Mouse (Mus musculus) midbrain, embryonic 10.5 days (tissue): ENCODE data around the gene Slc38a3. TPM values are rescaled to one million over a fixed set of nuclear protein-coding genes. Genes with fewer than 3 reads are reported as not detected.

Experiments
- DNase-seq: peaks from one replicate; pipeline ENCODE4 v3.0.0-alpha.2; 2017; ENCODE audit warnings: low spot score
- H3K27ac ChIP-seq: fragments of 300-500 bp; sonication (generic); replicated peaks from 2 replicates; pipeline ENCODE4 v1.5.1; 2016; ENCODE audit warnings: mild to moderate bottlenecking
- H3K27me3 ChIP-seq: fragments of 300-500 bp; sonication (generic); 2 replicates; pipeline ENCODE4 v1.6.1; 2016; ENCODE audit warnings: low read depth, mild to moderate bottlenecking; ENCODE audit not compliant: poor library complexity, severe bottlenecking
- H3K36me3 ChIP-seq: fragments of 300-500 bp; sonication (generic); 2 replicates; pipeline ENCODE4 v1.6.1; 2016; ENCODE audit warnings: mild to moderate bottlenecking, moderate library complexity
- H3K4me1 ChIP-seq: fragments of 300-500 bp; sonication (generic); 2 replicates; pipeline ENCODE4 v1.6.1; 2016
- H3K4me3 ChIP-seq: fragments of 300-500 bp; sonication (generic); 2 replicates; pipeline ENCODE4 v1.5.1; 2016; ENCODE audit warnings: mild to moderate bottlenecking, moderate library complexity
- H3K9me3 ChIP-seq: fragments of 300-500 bp; sonication (generic); replicated peaks from 2 replicates; pipeline ENCODE4 v1.6.1; 2016; ENCODE audit warnings: mild to moderate bottlenecking
- WGBS: fragments of 180-500 bp; shearing (Covaris S2); methylation state at CpG from one replicate; pipeline ENCODE4 v1.1.7; 2016; 5-methylcytosine and 5-hydroxymethylcytosine counted together
- polyA plus RNA-seq: library from polyadenylated mRNA; unstranded; fragments of >200 nt; fragmentation: Nextera tagmentation; extraction: Ambion mirVana; gene quantifications from 2 replicates; pipeline ENCODE4 v1.2.1, GENCODE M21; 2016

Gene Slc38a3
- polyA plus RNA-seq, 1 experiment from 2014 or later = 11.6 TPM

GRCm38 (mm10) chr9:107629411-107629730 is 40.0 kb downstream of the Slc38a3 start:
- Histone ChIP-seq H3K27me3 (no peaks in the 10 kb centered on the region), H3K4me1 (peaks cover 100% of the 10 kb centered on the region), H3K27ac (peak overlapping the region; percentile 98), H3K9me3 (no peaks in the 10 kb centered on the region), H3K36me3 (peaks cover 62% of the 10 kb centered on the region), H3K4me3 (peak overlapping the region; percentile 94)
- WGBS = 32% methylated on average over 4 of the region's 4 CpGs
- no peak for DNase-seq

GRCm38 (mm10) chr9:107628721-107629410 is 40.5 kb downstream of the Slc38a3 start:
- Histone ChIP-seq H3K36me3 (peaks cover 67% of the 10 kb centered on the region), H3K4me1 (peaks cover 100% of the 10 kb centered on the region), H3K27ac (peak overlapping the region; percentile 98), H3K4me3 (peak overlapping the region; percentile 94), H3K27me3 (no peaks in the 10 kb centered on the region), H3K9me3 (no peaks in the 10 kb centered on the region)
- WGBS = 38% methylated on average over 14 of the region's 15 CpGs
- no peak for DNase-seq

GRCm38 (mm10) chr9:107627387-107628255 is 41.7 kb downstream of the Slc38a3 start:
- Histone ChIP-seq H3K36me3 (peaks cover 71% of the 10 kb centered on the region), H3K4me1 (peaks cover 87% of the 10 kb centered on the region), H3K27me3 (no peaks in the 10 kb centered on the region), H3K27ac (peak overlapping the region; percentile 98), H3K4me3 (peak overlapping the region; percentile 94), H3K9me3 (no peaks in the 10 kb centered on the region)
- 21% methylated on average over 20 of the region's 20 CpGs for whole genome bisulfite sequencing
- DNase-seq = peak; percentile 53

- H3K4me1 ChIP-seq = peaks cover 80% of the 10 kb centered on the region
- H3K27ac ChIP-seq = peak overlapping the region; percentile 98
- no peaks in the 10 kb centered on the region for H3K27me3 ChIP-seq
- peak; percentile 97 for DNase-seq
- H3K9me3 ChIP-seq = no peaks in the 10 kb centered on the region
- WGBS = 0% methylated on average over 2 of the region's 2 CpGs
- peak overlapping the region; percentile 94 for H3K4me3 ChIP-seq
- peaks cover 71% of the 10 kb centered on the region for H3K36me3 ChIP-seq
Measured at GRCm38 (mm10) chr9:107626844-107627277, 42.5 kb downstream of the Slc38a3 start.

GRCm38 (mm10) chr9:107626158-107626843 is 43.0 kb downstream of the Slc38a3 start:
- H3K27me3 ChIP-seq = no peaks in the 10 kb centered on the region
- H3K27ac ChIP-seq = peak overlapping the region; percentile 98
- H3K9me3 ChIP-seq = no peaks in the 10 kb centered on the region
- H3K4me1 ChIP-seq = peaks cover 74% of the 10 kb centered on the region
- WGBS = 39% methylated on average over 15 of the region's 15 CpGs
- DNase-seq = no peak
- peak overlapping the region; percentile 94 for H3K4me3 ChIP-seq
- peaks cover 73% of the 10 kb centered on the region for H3K36me3 ChIP-seq

- Histone ChIP-seq H3K36me3 (peaks cover 81% of the 10 kb centered on the region), H3K9me3 (no peaks in the 10 kb centered on the region), H3K27ac (peak overlapping the region; percentile 98), H3K4me3 (no peak overlapping the region), H3K4me1 (peaks cover 67% of the 10 kb centered on the region), H3K27me3 (no peaks in the 10 kb centered on the region)
- no peak for DNase-seq
- WGBS = 86% methylated on average over 12 of the region's 12 CpGs
Measured at GRCm38 (mm10) chr9:107625351-107626128, 43.8 kb downstream of the Slc38a3 start.

GRCm38 (mm10) chr9:107624951-107625350 is 44.4 kb downstream of the Slc38a3 start:
- Histone ChIP-seq H3K4me3 (no peak overlapping the region), H3K9me3 (no peaks in the 10 kb centered on the region), H3K27me3 (no peaks in the 10 kb centered on the region), H3K4me1 (peaks cover 61% of the 10 kb centered on the region), H3K27ac (peak overlapping the region; percentile 98), H3K36me3 (peaks cover 87% of the 10 kb centered on the region)
- no peak for DNase-seq
- 89% methylated on average over 3 of the region's 3 CpGs for WGBS

- peak overlapping the region; percentile 98 for H3K27ac ChIP-seq
- H3K9me3 ChIP-seq = no peaks in the 10 kb centered on the region
Measured at GRCm38 (mm10) chr9:107624539-107624938, 44.8 kb downstream of the Slc38a3 start.

GRCm38 (mm10) chr9:107620954-107621353 is 48.4 kb downstream of the Slc38a3 start:
- DNase-seq = no peak
- Histone ChIP-seq H3K36me3 (peaks cover 99% of the 10 kb centered on the region), H3K4me3 (no peak overlapping the region), H3K9me3 (no peaks in the 10 kb centered on the region), H3K27ac (no peak overlapping the region), H3K4me1 (peaks cover 27% of the 10 kb centered on the region), H3K27me3 (no peaks in the 10 kb centered on the region)

More at GRCm38 (mm10) chr9:107624539-107624938, 44.8 kb downstream of the Slc38a3 start:
- DNase-seq = no peak
- peaks cover 57% of the 10 kb centered on the region for H3K4me1 ChIP-seq
- WGBS = 73% methylated on average over 5 of the region's 5 CpGs
- H3K27me3 ChIP-seq = no peaks in the 10 kb centered on the region
- peaks cover 91% of the 10 kb centered on the region for H3K36me3 ChIP-seq
- no peak overlapping the region for H3K4me3 ChIP-seq

- DNase-seq = no peak
- no peak overlapping the region for H3K27ac ChIP-seq
- no peak overlapping the region for H3K4me3 ChIP-seq
- H3K36me3 ChIP-seq = peaks cover 99% of the 10 kb centered on the region
- H3K9me3 ChIP-seq = no peaks in the 10 kb centered on the region
- H3K4me1 ChIP-seq = peaks cover 27% of the 10 kb centered on the region
- 90% methylated on average over 13 of the region's 13 CpGs for WGBS
- no peaks in the 10 kb centered on the region for H3K27me3 ChIP-seq
Measured at GRCm38 (mm10) chr9:107619546-107619879, 49.8 kb downstream of the Slc38a3 start.

GRCm38 (mm10) chr9:107618778-107619545 is 50.4 kb downstream of the Slc38a3 start:
- Histone ChIP-seq H3K36me3 (peaks cover 99% of the 10 kb centered on the region), H3K4me1 (peaks cover 27% of the 10 kb centered on the region), H3K4me3 (no peak overlapping the region), H3K9me3 (no peaks in the 10 kb centered on the region), H3K27me3 (no peaks in the 10 kb centered on the region), H3K27ac (no peak overlapping the region)
- no peak for DNase-seq
- 89% methylated on average over 13 of the region's 13 CpGs for WGBS
